Mouse (Mus musculus) kidney, embryonic 16.5 days (tissue): ENCODE results near the gene Prss53. TPM values are rescaled to one million over a fixed set of nuclear protein-coding genes. Genes with fewer than 3 reads are reported as not detected.
A peak's percentile ranks its signal among the peaks of the same experiment; 100 is the strongest.

Source experiments
- ATAC-seq: fragments of 200-750 bp; cut with Nextera tagmentation; 2 replicates; pipeline ENCODE4 v1.8.0; 2017; ENCODE audit warnings: moderate TSS enrichment; ENCODE audit not compliant: low FRiP score, low TSS enrichment
- H3K27ac ChIP-seq: fragments of 300-500 bp; sonication (generic); 2 replicates; pipeline ENCODE4 v1.5.1; 2014; ENCODE audit warnings: low read length
- H3K27me3 ChIP-seq: fragments of 300-500 bp; sonication (generic); 2 replicates; pipeline ENCODE4 v1.6.1; 2014; ENCODE audit warnings: low read length, control low read depth, mixed read lengths; ENCODE audit not compliant: insufficient read depth
- H3K36me3 ChIP-seq: fragments of 300-500 bp; sonication (generic); 2 replicates; pipeline ENCODE4 v1.6.1; 2014; ENCODE audit warnings: low read length, control low read depth, mixed read lengths; ENCODE audit not compliant: insufficient read depth
- H3K4me1 ChIP-seq: fragments of 300-500 bp; sonication (generic); 2 replicates; pipeline ENCODE4 v1.6.1; 2014; ENCODE audit warnings: low read length, control low read depth, mixed read lengths; ENCODE audit not compliant: insufficient read depth
- H3K4me2 ChIP-seq: fragments of 300-500 bp; sonication (generic); replicated peaks from 2 replicates; pipeline ENCODE4 v1.6.1; 2014; ENCODE audit warnings: low read depth, low read length
- H3K4me3 ChIP-seq: fragments of 300-500 bp; sonication (generic); 2 replicates; pipeline ENCODE4 v1.5.1; 2014; ENCODE audit warnings: mild to moderate bottlenecking, low read length
- H3K9ac ChIP-seq: fragments of 300-500 bp; sonication (generic); replicated peaks from 2 replicates; pipeline ENCODE4 v1.6.1; 2014; ENCODE audit warnings: low read length
- H3K9me3 ChIP-seq: fragments of 300-500 bp; sonication (generic); 2 replicates; pipeline ENCODE4 v1.6.1; 2016; ENCODE audit warnings: low read length, control low read depth
- WGBS: fragments of 180-500 bp; shearing (Covaris S2); extraction: QIAGEN DNeasy Blood & Tissue Kit; methylation state at CpG from one replicate; pipeline ENCODE4 v1.1.7; 2014; 5-methylcytosine and 5-hydroxymethylcytosine counted together
- polyA plus RNA-seq: library from polyadenylated mRNA; unstranded; fragments of >200 nt; fragmentation: Nextera tagmentation; extraction: Ambion mirVana; gene quantifications from 2 replicates; pipeline ENCODE4 v1.2.1, GENCODE M21; 2015

Gene Prss53
- polyA plus RNA-seq = 5.9 and 6.5 TPM in 2 replicates

DNA sequence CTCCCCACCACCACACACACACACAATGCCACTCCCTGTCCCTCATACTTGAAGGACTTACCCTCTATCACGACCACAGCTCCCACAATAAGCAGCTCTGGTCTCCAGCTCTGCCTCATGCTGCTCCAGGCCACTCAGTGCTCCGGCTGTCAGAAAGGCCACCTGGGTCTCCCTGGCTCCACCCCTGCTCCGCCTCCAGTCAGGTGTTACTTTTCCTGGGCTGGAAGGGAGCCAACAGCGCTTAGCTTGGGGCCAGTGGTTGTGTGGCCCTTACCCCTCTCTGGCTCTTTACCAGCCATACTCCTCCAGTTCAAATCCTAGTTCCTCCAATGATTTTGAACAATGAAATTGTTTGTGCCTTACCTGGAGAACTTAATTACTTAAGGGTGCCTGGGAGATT is at the start of gene Prss53:
Gene Prss53, minus strand, starts transcription at position 173 of the 400 bp plus-strand sequence.
- Histone ChIP-seq H3K9me3 (no peaks in the 10 kb centered on the region), H3K4me1 (peaks cover 11% of the 10 kb centered on the region), H3K27me3 (no peaks in the 10 kb centered on the region), H3K4me2 (no peak within 1 kb of the TSS), H3K27ac (no peak within 1 kb of the TSS), H3K9ac (no peak within 1 kb of the TSS), H3K4me3 (no peak within 1 kb of the TSS), H3K36me3 (peaks cover 30% of the 10 kb centered on the region)
- ATAC-seq = no peak
- 29% methylated on average over 4 of the region's 4 CpGs for WGBS

DNA sequence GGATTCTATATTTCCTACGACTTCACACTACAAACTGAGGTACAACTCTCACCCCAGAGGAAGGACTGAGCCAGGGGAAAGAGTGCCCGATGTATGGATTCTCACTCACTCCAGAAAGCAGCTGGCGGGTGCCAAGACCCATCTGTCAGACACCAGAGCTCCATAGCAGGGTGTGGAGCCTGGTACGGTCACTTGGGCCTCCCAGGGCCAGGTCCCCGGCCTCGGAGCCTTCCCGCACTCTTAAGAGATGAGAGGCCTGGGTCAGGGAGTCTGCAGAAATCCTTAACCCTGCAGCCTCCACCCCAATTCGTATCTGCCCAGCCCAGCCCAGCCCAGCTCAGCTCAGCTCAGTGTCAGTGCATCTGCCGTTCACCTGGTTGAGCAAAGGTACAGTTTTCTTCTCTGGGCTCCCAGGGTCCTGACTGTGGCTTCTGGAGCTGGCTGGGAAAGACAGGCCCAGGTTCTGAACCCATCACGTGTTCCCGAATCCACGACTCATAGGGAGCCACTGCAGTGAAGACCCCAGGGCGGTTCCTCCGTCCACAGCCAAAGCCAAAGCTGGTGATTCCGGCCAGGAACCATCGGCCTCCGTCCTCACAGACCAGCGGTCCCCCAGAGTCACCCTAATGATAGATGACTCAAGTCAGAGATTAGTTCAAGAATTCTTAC is 45.6 kb upstream of the Prss53 start:
- Histone ChIP-seq H3K4me3 (peak overlapping the region; percentile 71), H3K4me1 (peaks cover 39% of the 10 kb centered on the region), H3K27me3 (no peaks in the 10 kb centered on the region), H3K9me3 (no peaks in the 10 kb centered on the region), H3K27ac (no peak overlapping the region), H3K36me3 (no peaks in the 10 kb centered on the region), H3K4me2 (peak overlapping the region; percentile 98), H3K9ac (peak overlapping the region; percentile 88)
- WGBS = 53% methylated on average over 18 of the region's 18 CpGs
- ATAC-seq = no peak

DNA sequence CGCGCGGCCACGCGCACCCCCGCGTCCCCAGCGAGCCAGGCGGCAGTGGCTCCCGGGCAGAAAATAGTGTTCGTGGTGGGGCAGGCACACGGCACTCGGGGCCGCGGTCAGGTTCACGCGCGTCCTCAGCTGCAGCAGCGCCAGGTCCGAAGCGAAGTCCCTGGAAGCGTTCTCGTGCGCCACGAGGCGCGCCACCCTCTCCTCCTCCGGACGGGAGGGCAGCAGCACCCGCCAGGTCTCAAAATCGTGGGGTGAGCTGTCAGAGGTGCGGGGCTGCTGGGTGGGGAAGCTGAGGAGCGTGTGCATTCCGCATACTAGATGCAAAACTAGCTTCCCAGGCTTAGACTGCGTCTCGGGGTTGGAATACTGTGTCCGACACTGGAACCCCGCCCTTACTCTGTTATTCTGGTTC is 45.0 kb upstream of the Prss53 start:
- Histone ChIP-seq H3K9ac (peak overlapping the region; percentile 88), H3K27me3 (no peaks in the 10 kb centered on the region), H3K36me3 (no peaks in the 10 kb centered on the region), H3K27ac (no peak overlapping the region), H3K9me3 (no peaks in the 10 kb centered on the region), H3K4me2 (peak overlapping the region; percentile 98), H3K4me3 (peak overlapping the region; percentile 71), H3K4me1 (peaks cover 42% of the 10 kb centered on the region)
- under 1% methylated on average over 37 of the region's 38 CpGs for WGBS
- no peak; the same call in none of the 2 replicates for ATAC-seq

GRCm38 (mm10) chr7:127935028-127935722 is 44.4 kb upstream of the Prss53 start:
- Histone ChIP-seq H3K36me3 (no peaks in the 10 kb centered on the region), H3K9me3 (no peaks in the 10 kb centered on the region), H3K27me3 (no peaks in the 10 kb centered on the region), H3K9ac (peak overlapping the region; percentile 88), H3K27ac (peak overlapping the region; percentile 63), H3K4me1 (peaks cover 47% of the 10 kb centered on the region), H3K4me2 (peak overlapping the region; percentile 98), H3K4me3 (peak overlapping the region; percentile 71)
- WGBS = 6% methylated on average over 32 of the region's 32 CpGs
- peak; percentile 92 for ATAC-seq

GRCm38 (mm10) chr7:127934075-127934474 is 43.3 kb upstream of the Prss53 start:
- Histone ChIP-seq H3K4me2 (no peak overlapping the region), H3K9me3 (no peaks in the 10 kb centered on the region), H3K9ac (no peak overlapping the region), H3K4me1 (peaks cover 49% of the 10 kb centered on the region), H3K27me3 (no peaks in the 10 kb centered on the region), H3K27ac (no peak overlapping the region), H3K4me3 (no peak overlapping the region), H3K36me3 (no peaks in the 10 kb centered on the region)
- WGBS = 79% methylated on average over 5 of the region's 5 CpGs
- ATAC-seq = no peak

DNA sequence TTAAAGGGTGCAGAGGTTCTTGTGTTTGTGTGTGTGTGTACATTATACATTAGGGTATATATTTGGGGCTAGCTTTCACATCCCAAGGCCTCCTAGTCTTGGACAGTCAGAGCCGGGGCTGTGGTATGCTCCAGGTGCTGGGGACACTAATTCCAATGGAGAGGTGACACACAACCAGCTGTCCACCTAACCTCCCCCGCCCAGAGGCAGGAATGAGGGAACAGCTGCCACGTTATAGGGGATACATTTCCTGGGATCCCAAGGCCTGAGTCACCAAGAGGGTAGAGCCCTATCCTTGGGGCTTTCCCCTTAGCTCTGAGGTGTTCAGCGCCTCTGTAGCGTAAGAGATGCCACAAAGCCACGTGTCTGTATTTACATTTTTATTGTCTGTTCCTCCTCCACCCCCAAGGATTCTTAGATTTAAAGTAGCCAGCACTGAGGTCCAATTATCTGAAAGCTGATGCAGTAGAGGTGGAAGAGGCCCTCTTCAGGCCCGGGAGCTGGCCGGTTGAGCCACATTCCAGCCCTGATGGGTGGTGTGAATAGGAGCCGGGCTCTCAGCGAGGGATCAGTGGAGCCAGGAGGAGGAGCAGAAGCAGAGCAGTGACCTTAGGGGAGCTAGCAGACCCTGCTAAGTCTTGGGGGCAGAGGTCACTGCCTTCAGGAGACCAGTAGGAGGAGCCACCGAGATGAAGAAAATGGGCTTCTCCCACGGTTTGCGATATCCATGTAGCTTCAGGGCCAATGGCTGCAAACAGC is 41.7 kb upstream of the Prss53 start:
- Histone ChIP-seq H3K4me2 (no peak overlapping the region), H3K4me3 (no peak overlapping the region), H3K27ac (peak overlapping the region; percentile 76), H3K9me3 (no peaks in the 10 kb centered on the region), H3K36me3 (no peaks in the 10 kb centered on the region), H3K9ac (peak overlapping the region; percentile 29), H3K4me1 (peaks cover 53% of the 10 kb centered on the region), H3K27me3 (no peaks in the 10 kb centered on the region)
- WGBS = 21% methylated on average over 13 of the region's 13 CpGs
- no peak for ATAC-seq

DNA sequence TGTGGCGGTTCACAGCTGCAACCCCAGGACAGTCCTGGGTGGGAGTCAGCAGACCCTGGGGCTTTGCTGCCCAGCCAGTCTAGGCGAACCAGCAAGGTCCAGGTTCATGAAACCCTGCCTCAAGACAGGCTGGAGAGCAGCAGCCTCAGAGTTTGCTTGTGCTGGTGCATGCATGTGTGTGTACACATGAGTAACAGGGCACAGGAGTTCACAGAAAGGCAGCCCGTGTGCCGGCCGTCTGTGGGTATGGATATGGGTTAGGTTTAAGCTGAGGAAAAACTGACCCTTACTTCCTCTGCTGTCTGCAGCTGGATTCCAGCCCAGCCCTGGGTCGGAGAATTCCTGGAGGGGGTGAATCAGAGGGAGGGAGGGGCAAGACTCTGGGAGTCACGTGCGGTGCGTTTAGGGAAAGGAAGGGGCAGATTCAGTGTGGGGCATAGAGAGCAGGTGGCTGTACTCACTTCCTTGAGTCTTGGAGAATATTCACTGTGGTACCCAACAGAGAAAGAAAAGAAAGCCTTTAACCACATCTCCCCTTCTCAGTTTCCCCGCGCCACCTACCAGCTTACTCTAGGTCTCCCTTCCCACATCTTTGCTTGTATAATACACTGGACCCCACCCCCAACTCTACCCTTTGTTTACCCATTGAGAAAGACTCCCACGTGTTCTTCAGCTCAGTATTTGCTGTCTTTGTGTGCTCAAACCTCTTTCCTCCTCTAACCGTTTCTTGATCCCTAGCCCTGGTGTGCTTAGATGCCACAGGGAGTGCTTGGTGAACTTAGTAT is 40.8 kb upstream of the Prss53 start:
- H3K4me2 ChIP-seq = 0 out of 2 replicates have a peak overlapping the region, but pooled peaks have one; percentile 8
- H3K9ac ChIP-seq = peak overlapping the region; percentile 5; the same call in 1 of the 2 replicates
- H3K9me3 ChIP-seq = no peaks in the 10 kb centered on the region
- 27% methylated on average over 13 of the region's 13 CpGs for WGBS
- H3K4me1 ChIP-seq = peaks cover 57% of the 10 kb centered on the region
- peak overlapping the region; percentile 76 for H3K27ac ChIP-seq
- no peak for ATAC-seq
- no peak overlapping the region for H3K4me3 ChIP-seq
- no peaks in the 10 kb centered on the region for H3K27me3 ChIP-seq
- peaks cover 8% of the 10 kb centered on the region for H3K36me3 ChIP-seq

- Histone ChIP-seq H3K4me3 (no peak overlapping the region), H3K27me3 (no peaks in the 10 kb centered on the region), H3K4me1 (peaks cover 60% of the 10 kb centered on the region), H3K4me2 (0 out of 2 replicates have a peak overlapping the region, but pooled peaks have one; percentile 52), H3K9me3 (no peaks in the 10 kb centered on the region), H3K9ac (no peak overlapping the region), H3K27ac (no peak overlapping the region), H3K36me3 (peaks cover 17% of the 10 kb centered on the region)
- WGBS = 85% methylated on average over 5 of the region's 5 CpGs
- ATAC-seq = no peak
Observed at GRCm38 (mm10) chr7:127930636-127931035, 39.9 kb upstream of the Prss53 start.

GRCm38 (mm10) chr7:127929923-127930322 is 39.2 kb upstream of the Prss53 start, which contains the start of gene Prss8:
TSS of gene Prss8 (minus strand) at chr7:127930104.
- peak within 1 kb of the TSS; percentile 53 for H3K4me3 ChIP-seq
- H3K36me3 ChIP-seq = peaks cover 18% of the 10 kb centered on the region
- peaks cover 64% of the 10 kb centered on the region for H3K4me1 ChIP-seq
- no peak for ATAC-seq
- peak within 1 kb of the TSS; percentile 67 for H3K9ac ChIP-seq
- H3K9me3 ChIP-seq = no peaks in the 10 kb centered on the region
- no peaks in the 10 kb centered on the region for H3K27me3 ChIP-seq
- H3K27ac ChIP-seq = peak within 1 kb of the TSS; percentile 97
- H3K4me2 ChIP-seq = peak within 1 kb of the TSS; percentile 52
- 9% methylated on average over 6 of the region's 6 CpGs for WGBS
